Mouse (Mus musculus) C2C12 (cell line): ENCODE data around the gene Arid1a.

Source experiments
- CTCF ChIP-seq: IDR thresholded peaks from one replicate; pipeline ENCODE4 v1.5.1; 2011; ENCODE audit not compliant: control insufficient read depth, insufficient read depth, insufficient read length
- USF1 ChIP-seq: IDR thresholded peaks from one replicate; pipeline ENCODE4 v1.6.1; 2011; ENCODE audit warnings: low read depth, mild to moderate bottlenecking, control low read depth, moderate library complexity

DNA sequence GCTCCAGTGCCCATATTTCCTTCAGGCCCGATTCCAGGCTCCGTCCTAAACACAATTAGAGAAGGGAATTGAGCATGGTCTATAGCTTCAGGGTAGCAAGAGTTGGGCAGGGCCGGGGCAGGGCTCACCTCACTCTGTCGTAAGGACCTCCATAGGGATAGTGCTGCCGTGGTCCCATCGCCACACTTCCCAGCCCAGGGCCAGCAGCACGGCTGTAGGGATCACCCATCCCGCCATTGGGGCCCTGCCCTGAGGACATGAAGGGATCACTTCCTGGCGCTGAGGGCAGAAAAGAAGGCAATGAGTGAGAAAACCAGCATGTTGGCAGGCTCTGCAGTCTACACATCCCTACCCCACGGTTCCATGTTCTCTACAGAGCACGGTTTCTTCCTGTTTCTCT lies 70.1 kb downstream of the Arid1a start:
- TF ChIP-seq CTCF (no peak), USF1 (no peak)
